Mouse (Mus musculus) ES-Bruce4 (cell line): ENCODE measurements around the gene Por.

Experiments used
- CTCF ChIP-seq: IDR thresholded peaks from one replicate; pipeline ENCODE4 v1.8.1; 2011; ENCODE audit warnings: low read depth, low read length
- EP300 ChIP-seq: IDR thresholded peaks from 2 replicates; pipeline ENCODE4 v1.6.1; 2011; ENCODE audit warnings: low read depth, low read length; ENCODE audit not compliant: insufficient read depth
- POLR2A ChIP-seq: IDR thresholded peaks from one replicate; pipeline ENCODE4 v1.8.1; 2011; ENCODE audit warnings: low read length; ENCODE audit not compliant: insufficient read depth

DNA sequence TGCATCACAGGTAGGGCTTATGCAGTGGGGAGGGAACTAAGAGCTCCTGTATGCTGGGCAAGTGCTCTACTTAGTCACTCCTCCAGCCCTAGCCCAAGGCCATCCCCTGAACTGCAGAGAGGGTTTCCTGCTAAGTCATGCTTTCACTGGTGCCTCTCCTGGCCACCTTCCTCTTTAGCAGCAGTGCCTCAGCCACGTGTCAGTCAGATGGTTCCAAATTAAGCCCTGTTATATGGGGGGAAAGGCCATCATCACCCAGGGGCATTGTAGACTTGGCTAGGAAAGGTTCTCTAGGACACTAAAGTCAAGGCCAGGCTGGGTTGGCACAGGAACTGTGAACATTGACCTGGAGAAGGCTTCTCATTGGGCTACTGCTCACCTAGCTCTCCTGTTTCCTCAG, 38.0 kb downstream of the Por start:
- no peak for TF ChIP-seq CTCF
- no peak for TF ChIP-seq POLR2A
- 0 out of 2 replicates have a peak, but pooled peaks have one; percentile 46 for TF ChIP-seq EP300
